Mouse (Mus musculus) kidney, adult 9 months (tissue): ENCODE measurements around the gene Klhl24.

ENCODE experiments used
- DNase-seq: peaks from one replicate; pipeline ENCODE4 v3.0.0; 2022

Klhl24 gene

GRCm38 (mm10) chr16:20151991-20152390, 54.6 kb downstream of the Klhl24 start:
- DNase-seq, result peak; percentile 55

DNA sequence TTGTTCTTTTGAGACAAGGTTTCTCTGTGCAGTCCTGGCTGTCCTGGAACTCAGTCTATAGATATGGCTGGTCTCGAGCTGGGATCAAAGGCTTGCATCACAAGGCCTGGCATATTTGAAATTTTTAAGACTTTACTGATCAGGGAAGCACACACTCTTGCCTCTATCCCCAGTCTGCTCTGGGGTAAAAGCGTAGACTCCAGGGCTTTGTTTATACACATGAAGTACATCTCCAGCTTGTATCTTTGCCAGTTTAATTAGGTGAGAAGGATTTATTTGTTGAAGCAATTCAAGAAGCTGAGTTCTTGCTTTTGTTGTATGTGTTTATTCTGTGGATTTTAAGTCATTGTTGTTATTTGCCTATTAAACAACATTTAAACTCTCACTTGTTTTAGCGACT, 56.4 kb downstream of the Klhl24 start:
- no peak for DNase-seq

DNA sequence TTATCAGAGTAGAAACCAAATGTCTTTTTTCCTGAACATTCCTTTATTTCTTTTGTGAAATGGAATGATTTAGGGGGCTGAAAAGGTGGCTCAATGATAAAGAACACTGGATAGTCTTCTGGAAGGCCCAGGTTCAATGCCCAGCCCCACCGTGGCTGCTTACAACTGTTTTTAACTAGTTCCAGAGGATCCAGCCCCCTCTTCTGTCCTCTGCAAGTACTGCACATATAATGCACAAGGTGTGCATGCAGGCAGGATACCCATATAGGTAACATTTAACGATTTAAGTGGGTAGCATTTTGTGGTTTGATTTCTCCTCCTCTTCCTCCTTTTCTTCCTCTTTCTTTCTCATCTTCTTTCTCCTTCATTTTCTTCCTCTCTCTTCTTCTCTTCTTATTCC, 62.8 kb downstream of the Klhl24 start:
- DNase-seq, result no peak

DNA sequence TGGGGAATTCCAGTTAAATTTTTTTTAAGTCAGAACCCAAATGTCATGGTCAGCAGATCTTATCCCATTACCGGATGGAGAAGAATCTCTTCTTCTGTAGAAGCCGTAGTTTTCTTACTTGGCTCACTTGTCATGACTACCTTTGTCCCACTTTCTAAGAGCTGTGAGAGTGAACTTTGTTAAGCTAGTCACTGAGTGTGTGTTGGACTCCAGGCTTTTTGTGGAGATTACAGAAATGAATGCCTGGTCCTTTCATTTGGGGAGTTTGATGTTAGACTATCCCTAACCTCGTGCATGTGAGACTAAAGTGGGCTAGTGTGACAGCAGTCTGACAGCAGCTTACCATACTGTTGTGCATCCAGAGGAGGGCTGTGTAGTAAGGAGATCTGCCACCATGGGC, 71.7 kb downstream of the Klhl24 start:
- DNase-seq, result no peak

GRCm38 (mm10) chr16:20169471-20170106, 72.2 kb downstream of the Klhl24 start:
- DNase-seq, result no peak
